ENCODE assay signal across 11 mouse cellular contexts in genomic region chr10:99161987-99162582, GRCm38 (mm10). TPM values are rescaled to one million over a fixed set of nuclear protein-coding genes. Genes with fewer than 3 reads are reported as not detected.
DNase-seq lines count a peak whose midpoint lies in the region; ATAC-seq lines count a peak whose summit lies in the region.
"Had no signal": no experiment of that assay in that cellular context is flagged by ENCODE, and none has a peak within 500 bp of the region (broad histone marks: within the 10 kb centered on the region; RNA-seq: fewer than 3 reads in every experiment).

No protein-coding gene starts in this region.

- H3K36me3 ChIP-seq in neural tube, embryonic 11.5 days (ENCODE audit: control insufficient read depth, insufficient read depth, low read length), result no peaks in the 10 kb centered on the region
- peaks cover 9% of the 10 kb centered on the region; the same call in 1 of the 2 replicates for H3K36me3 ChIP-seq in hindbrain, embryonic 13.5 days

- H3K27me3 ChIP-seq in neural tube, embryonic 11.5 days (ENCODE audit: control insufficient read depth, insufficient read depth, low read length), result no peaks in the 10 kb centered on the region
- no peaks in the 10 kb centered on the region for H3K27me3 ChIP-seq in hindbrain, embryonic 13.5 days

- no peak overlapping the region for H3K9ac ChIP-seq in neural tube, embryonic 11.5 days (ENCODE audit: low read length)
- H3K9ac ChIP-seq in hindbrain, embryonic 13.5 days, result no peak overlapping the region

- H3K4me1 ChIP-seq in neural tube, embryonic 11.5 days (ENCODE audit: control insufficient read depth, insufficient read depth, low read length), result no peaks in the 10 kb centered on the region
- H3K4me1 ChIP-seq in hindbrain, embryonic 13.5 days (replicated peaks), result no peaks in the 10 kb centered on the region

- H3K9me3 ChIP-seq in neural tube, embryonic 11.5 days (ENCODE audit: control insufficient read depth, low read length), result no peaks in the 10 kb centered on the region
- H3K9me3 ChIP-seq in hindbrain, embryonic 13.5 days, result no peaks in the 10 kb centered on the region

- ATAC-seq in neural tube, embryonic 11.5 days (ENCODE audit: insufficient read depth, low FRiP score, low TSS enrichment), result peak; percentile 36; the same call in 1 of the 2 replicates
- peak; percentile 50 for ATAC-seq in hindbrain, embryonic 13.5 days (ENCODE audit: low FRiP score)
- peak; percentile 1; the same call in 1 of the 2 replicates for ATAC-seq in monocyte, adult 5-6 weeks (replicated peaks; ENCODE audit: insufficient number of reproducible peaks, low FRiP score, low TSS enrichment, poor library complexity, severe bottlenecking)

- WGBS in neural tube, embryonic 11.5 days, result 45% methylated on average over 8 of the region's 8 CpGs
- WGBS in hindbrain, embryonic 13.5 days, result 40% methylated on average over 8 of the region's 8 CpGs

- H3K27ac ChIP-seq in neural tube, embryonic 11.5 days (ENCODE audit: low read depth, low read length), result no peak overlapping the region
- no peak overlapping the region for H3K27ac ChIP-seq in hindbrain, embryonic 13.5 days

- no peak overlapping the region for H3K4me3 ChIP-seq in neural tube, embryonic 11.5 days (ENCODE audit: low read depth, low read length)
- no peak overlapping the region for H3K4me3 ChIP-seq in hindbrain, embryonic 13.5 days

- H3K4me2 ChIP-seq in neural tube, embryonic 11.5 days (ENCODE audit: low read depth), result no peak overlapping the region
- no peak overlapping the region for H3K4me2 ChIP-seq in hindbrain, embryonic 13.5 days

- peak; percentile 25 for DNase-seq in cerebellum, adult 8-10 months
- no peak for DNase-seq in cerebellum, adult 9-11 months
- DNase-seq in neural tube, embryonic 11.5 days (ENCODE audit: low spot score), result peak; percentile 55
- no peak for DNase-seq in neural tube, embryonic 10.5 days (ENCODE audit: extremely low spot score, low spot score)
- peak; percentile 22 to 44 for DNase-seq in cerebellum, postnatal 25 days
- no peak for DNase-seq in urinary bladder, adult 18-20 months (ENCODE audit: low spot score in 2 of 2)

RNA-seq across cellular contexts. Expression of gene Phxr2, which starts 36.0 kb away (rescaled TPM):
- polyA plus RNA-seq in neural tube, embryonic 11.5 days (2014; fragmentation: Nextera tagmentation; extraction: Ambion mirVana), result not detected in 2 replicates
- not detected in 2 replicates for polyA plus RNA-seq in hindbrain, embryonic 13.5 days (2015; fragmentation: Nextera tagmentation; extraction: Ambion mirVana)
- not detected in 3 replicates for total RNA-seq in monocyte, adult 5-6 weeks (2017)
- total RNA-seq: adrenal gland, postnatal 36 days; left cerebral cortex, postnatal 25 days had no signal
- polyA plus RNA-seq: stomach, embryonic 16.5 days had no signal

RNA-seq across cellular contexts. Expression of gene Galnt4, which starts 54.1 kb away (rescaled TPM):
- polyA plus RNA-seq in neural tube, embryonic 11.5 days (2014; fragmentation: Nextera tagmentation; extraction: Ambion mirVana), result 5.0 and 5.7 TPM in 2 replicates
- 3.1 and 3.9 TPM in 2 replicates for polyA plus RNA-seq in hindbrain, embryonic 13.5 days (2015; fragmentation: Nextera tagmentation; extraction: Ambion mirVana)
- 8.3 to 13.4 TPM (median 8.6 TPM) in 3 replicates for total RNA-seq in monocyte, adult 5-6 weeks (2017)

RNA-seq across cellular contexts. Expression of gene Poc1b, which starts 55.2 kb away (rescaled TPM):
- 33.0 and 39.4 TPM in 2 replicates for polyA plus RNA-seq in neural tube, embryonic 11.5 days (2014; fragmentation: Nextera tagmentation; extraction: Ambion mirVana)
- 10.1 and 11.9 TPM in 2 replicates for polyA plus RNA-seq in hindbrain, embryonic 13.5 days (2015; fragmentation: Nextera tagmentation; extraction: Ambion mirVana)
- 3.5 to 11.2 TPM (median 9.5 TPM) in 3 replicates for total RNA-seq in monocyte, adult 5-6 weeks (2017)

Comparison
In these comparisons a context has a peak if more than half of its experiments do, and no peak if none do; other contexts are left out.
1. DNase-seq: peak in cerebellum, adult 8-10 months (single experiment), neural tube, embryonic 11.5 days (single experiment) and cerebellum, postnatal 25 days (2 of 2); none in cerebellum, adult 9-11 months (single experiment), neural tube, embryonic 10.5 days (single experiment) and urinary bladder, adult 18-20 months (0 of 2).
2. Peak in every context shown above with its lines, with median percentiles within 50 percentile points of each other: ATAC-seq.